Mouse (Mus musculus): ENCODE results near the gene Bahcc1. TPM values are rescaled to one million over a fixed set of nuclear protein-coding genes. Genes with fewer than 3 reads are reported as not detected.

Bahcc1 gene
- total and polyA plus RNA-seq, 3 experiments: 0.04 TPM; not detected in 2

DNA sequence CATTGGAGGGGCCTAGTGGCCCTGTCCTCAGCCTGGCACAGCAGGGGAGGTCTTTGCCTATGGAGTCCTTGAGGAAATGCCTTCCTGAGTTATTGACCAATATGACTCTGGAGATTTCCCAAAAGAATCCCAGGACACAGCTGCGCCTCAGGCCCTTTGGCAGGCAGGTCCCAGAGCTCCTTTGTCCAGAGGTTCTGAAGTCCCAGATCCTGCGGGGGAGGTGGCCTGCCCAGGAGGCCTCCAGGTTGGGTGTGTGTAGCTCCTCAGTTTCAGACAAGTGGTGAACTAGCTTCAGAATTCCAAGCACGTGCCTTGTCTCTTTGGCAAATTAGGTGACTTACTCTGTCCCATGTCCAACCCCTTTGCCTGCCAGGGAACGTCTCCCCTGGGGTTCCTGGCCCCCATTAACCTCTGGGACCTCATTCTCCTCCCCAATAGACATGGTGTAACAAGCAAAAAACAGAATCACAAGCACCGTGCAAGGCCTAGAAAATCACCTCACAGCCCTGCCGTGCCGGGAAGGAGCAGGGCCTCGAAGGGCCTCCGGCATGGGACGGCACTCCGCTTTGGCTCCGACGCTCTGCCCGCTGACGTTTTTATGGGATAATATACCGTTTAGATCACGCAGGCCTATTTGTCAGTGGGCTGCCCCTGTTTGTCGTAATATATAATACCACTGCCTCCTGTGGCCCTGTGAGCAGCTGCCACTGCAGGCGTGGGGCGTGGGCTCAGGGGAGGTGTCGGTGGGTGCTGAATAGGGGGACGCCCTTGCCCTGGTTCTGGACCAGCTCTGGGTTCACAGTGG, 10.2 kb downstream of the Bahcc1 start:
- dilution Hi-C loops (cut with MboI; ENCODE audit: extremely low pct_ligation_motif_present, extremely low pct_unique_long_range_greater_than_20kb, low sequenced_read_pairs): no loop called here
- H3K4me1 ChIP-seq (ENCODE audit: control insufficient read depth in 1 of 2, insufficient read depth in 2 of 2): no peaks in the 10 kb centered on the region
- no peak for DNase-seq (ENCODE audit: extremely low read depth)
- no peak overlapping the region for H3K4me2 ChIP-seq (ENCODE audit: insufficient read depth, low read depth, poor library complexity, severe bottlenecking)
- no peaks in the 10 kb centered on the region for H3K36me3 ChIP-seq (replicated peaks in 1 of 2; ENCODE audit: control insufficient read depth in 1 of 2, insufficient read depth in 1 of 2, low read length in 1 of 2)
- in situ Hi-C loops (cut with MboI; ENCODE audit: low pct_ligation_motif_present, low pct_unique_long_range_greater_than_20kb, low sequenced_read_pairs): no loop called here
- no peak overlapping the region for H3K27ac ChIP-seq (ENCODE audit: insufficient read depth, low read depth)
- H3K4me3 ChIP-seq (replicated peaks in 1 of 3; ENCODE audit: low read depth in 2 of 3, low read length in 2 of 3, poor library complexity in 1 of 3): no peak overlapping the region
- H3K9ac ChIP-seq (ENCODE audit: insufficient read depth, low read depth): no peak overlapping the region
- H3K79me2 ChIP-seq (replicated peaks; ENCODE audit: control insufficient read depth, extremely low read depth, insufficient read depth, poor library complexity, severe bottlenecking): no peaks in the 10 kb centered on the region
- peaks cover 3% of the 10 kb centered on the region for H3K9me3 ChIP-seq (replicated peaks; ENCODE audit: low read length)
- TF ChIP-seq E2F4 (IDR thresholded peaks at IDR 0.05; ENCODE audit: insufficient replicate concordance, low read depth, low read length): no peak
- TF ChIP-seq NRF1 (IDR thresholded peaks at IDR 0.05; ENCODE audit: low read depth, low read length): no peak
- TF ChIP-seq RCOR1 (conservative IDR thresholded peaks at IDR 0.05; ENCODE audit: low read depth, low read length): no peak
- TF ChIP-seq MXI1 (IDR thresholded peaks at IDR 0.05; ENCODE audit: low read depth, low read length): no peak
- TF ChIP-seq MAFK (IDR thresholded peaks at IDR 0.05; ENCODE audit: insufficient replicate concordance, low read length): no peak
- no peak for TF ChIP-seq SMC3 (IDR thresholded peaks at IDR 0.05; ENCODE audit: low read depth, low read length)
- no peak for TF ChIP-seq BHLHE40 (IDR thresholded peaks at IDR 0.05; ENCODE audit: low read depth, low read length)
- no peak for TF ChIP-seq UBTF (IDR thresholded peaks at IDR 0.05; ENCODE audit: low read depth, low read length)
- peaks cover 79% of the 10 kb centered on the region for H3K27me3 ChIP-seq (replicated peaks)

DNA sequence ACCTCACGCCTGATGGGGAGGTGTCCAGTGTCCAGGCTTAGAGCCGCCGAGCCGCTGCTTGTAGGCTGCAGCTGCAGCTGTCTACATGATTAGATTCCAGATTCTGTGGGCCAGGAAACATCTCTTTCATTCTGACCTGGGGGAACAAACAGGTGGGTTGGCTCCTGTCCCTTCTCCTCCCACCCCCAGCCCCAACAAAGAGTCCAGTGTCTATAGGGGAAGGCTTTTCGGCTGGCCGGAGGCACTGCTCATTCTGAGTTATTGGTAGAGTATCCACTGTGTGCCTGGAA, 10.7 kb downstream of the Bahcc1 start:
- peaks cover 85% of the 10 kb centered on the region for H3K27me3 ChIP-seq (replicated peaks)
- no peaks in the 10 kb centered on the region for H3K4me1 ChIP-seq (ENCODE audit: control insufficient read depth in 1 of 2, insufficient read depth in 2 of 2)
- DNase-seq (ENCODE audit: extremely low read depth): no peak
- no peak overlapping the region for H3K4me3 ChIP-seq (replicated peaks in 1 of 3; ENCODE audit: low read depth in 2 of 3, low read length in 2 of 3, poor library complexity in 1 of 3)
- H3K79me2 ChIP-seq (replicated peaks; ENCODE audit: control insufficient read depth, extremely low read depth, insufficient read depth, poor library complexity, severe bottlenecking): no peaks in the 10 kb centered on the region
- no peak overlapping the region for H3K9ac ChIP-seq (ENCODE audit: insufficient read depth, low read depth)
- peaks cover 2% of the 10 kb centered on the region for H3K9me3 ChIP-seq (replicated peaks; ENCODE audit: low read length)
- TF ChIP-seq ZC3H11A (IDR thresholded peaks at IDR 0.05; ENCODE audit: low read depth, low read length): no peak
- no peak for TF ChIP-seq TCF12 (IDR thresholded peaks at IDR 0.05; ENCODE audit: low read depth, low read length)
- TF ChIP-seq MEF2A (IDR thresholded peaks at IDR 0.05; ENCODE audit: borderline replicate concordance, low read depth, low read length): no peak
- TF ChIP-seq ZMIZ1 (IDR thresholded peaks at IDR 0.05; ENCODE audit: low read depth, low read length): no peak
- in situ Hi-C loops (cut with MboI; ENCODE audit: low pct_ligation_motif_present, low pct_unique_long_range_greater_than_20kb, low sequenced_read_pairs): no loop called here
- dilution Hi-C loops (cut with MboI; ENCODE audit: extremely low pct_ligation_motif_present, extremely low pct_unique_long_range_greater_than_20kb, low sequenced_read_pairs): no loop called here
- no peak overlapping the region for H3K27ac ChIP-seq (ENCODE audit: insufficient read depth, low read depth)
- no peak overlapping the region for H3K4me2 ChIP-seq (ENCODE audit: insufficient read depth, low read depth, poor library complexity, severe bottlenecking)
- H3K36me3 ChIP-seq (replicated peaks in 1 of 2; ENCODE audit: control insufficient read depth in 1 of 2, insufficient read depth in 1 of 2, low read length in 1 of 2): no peaks in the 10 kb centered on the region
